Mouse (Mus musculus) lung, embryonic 15.5 days (tissue): ENCODE data around the gene Cycs. TPM values are rescaled to one million over a fixed set of nuclear protein-coding genes. Genes with fewer than 3 reads are reported as not detected.

Experiments used
- ATAC-seq: fragments of 200-750 bp; cut with Nextera tagmentation; 2 replicates; pipeline ENCODE4 v1.8.0; 2017; ENCODE audit warnings: moderate number of reproducible peaks, borderline replicate concordance; ENCODE audit not compliant: low FRiP score, low TSS enrichment; ENCODE audit errors: extremely low read depth
- H3K27ac ChIP-seq: fragments of 300-500 bp; sonication (generic); 2 replicates; pipeline ENCODE4 v1.5.1; 2015; ENCODE audit warnings: moderate library complexity, mild to moderate bottlenecking, inconsistent platforms
- H3K27me3 ChIP-seq: fragments of 300-500 bp; sonication (generic); 2 replicates; pipeline ENCODE4 v1.6.1; 2015; ENCODE audit warnings: inconsistent platforms
- H3K36me3 ChIP-seq: fragments of 300-500 bp; sonication (generic); 2 replicates; pipeline ENCODE4 v1.6.1; 2015; ENCODE audit warnings: inconsistent platforms
- H3K4me1 ChIP-seq: fragments of 300-500 bp; sonication (generic); 2 replicates; pipeline ENCODE4 v1.6.1; 2015; ENCODE audit warnings: inconsistent platforms
- H3K4me2 ChIP-seq: fragments of 300-500 bp; sonication (generic); 2 replicates; pipeline ENCODE4 v1.6.1; 2015; ENCODE audit warnings: inconsistent platforms, mild to moderate bottlenecking, moderate library complexity
- H3K4me3 ChIP-seq: fragments of 300-500 bp; sonication (generic); 2 replicates; pipeline ENCODE4 v1.5.1; 2015; ENCODE audit warnings: mild to moderate bottlenecking, inconsistent platforms
- H3K9ac ChIP-seq: fragments of 300-500 bp; sonication (generic); 2 replicates; pipeline ENCODE4 v1.6.1; 2015; ENCODE audit warnings: inconsistent platforms
- H3K9me3 ChIP-seq: fragments of 300-500 bp; sonication (generic); 2 replicates; pipeline ENCODE4 v1.6.1; 2016; ENCODE audit warnings: inconsistent platforms
- WGBS: fragments of 180-500 bp; shearing (Covaris S2); methylation state at CpG from one replicate; pipeline ENCODE4 v1.1.7; 2015; 5-methylcytosine and 5-hydroxymethylcytosine counted together
- polyA plus RNA-seq: library from polyadenylated mRNA; unstranded; fragments of >200 nt; fragmentation: Nextera tagmentation; extraction: Ambion mirVana; gene quantifications from 2 replicates; pipeline ENCODE4 v1.2.1, GENCODE M21; 2015

The Cycs gene
- polyA plus RNA-seq, 1 experiment from 2014 or later: 55.5 TPM

- Histone ChIP-seq H3K36me3 (no peaks in the 10 kb centered on the region), H3K9ac (no peak overlapping the region), H3K27me3 (no peaks in the 10 kb centered on the region), H3K27ac (no peak overlapping the region), H3K4me3 (no peak overlapping the region), H3K4me2 (no peak overlapping the region), H3K4me1 (no peaks in the 10 kb centered on the region), H3K9me3 (no peaks in the 10 kb centered on the region)
- 89% methylated on average over 1 of the region's 1 CpGs for WGBS
- no peak for ATAC-seq
Measured at GRCm38 (mm10) chr6:50542535-50542934, 23.8 kb downstream of the Cycs start.

- Histone ChIP-seq H3K9ac (no peak overlapping the region), H3K9me3 (no peaks in the 10 kb centered on the region), H3K36me3 (no peaks in the 10 kb centered on the region), H3K4me2 (no peak overlapping the region), H3K4me3 (no peak overlapping the region), H3K27me3 (no peaks in the 10 kb centered on the region), H3K4me1 (no peaks in the 10 kb centered on the region), H3K27ac (no peak overlapping the region)
- ATAC-seq: no peak
- 68% methylated on average over 1 of the region's 1 CpGs for WGBS
Measured at GRCm38 (mm10) chr6:50539641-50540040, 26.7 kb downstream of the Cycs start.

GRCm38 (mm10) chr6:50536461-50536892 is 29.9 kb downstream of the Cycs start:
- Histone ChIP-seq H3K9me3 (no peaks in the 10 kb centered on the region), H3K4me2 (no peak overlapping the region), H3K27ac (no peak overlapping the region), H3K36me3 (no peaks in the 10 kb centered on the region), H3K4me3 (no peak overlapping the region), H3K9ac (no peak overlapping the region), H3K27me3 (no peaks in the 10 kb centered on the region), H3K4me1 (no peaks in the 10 kb centered on the region)
- ATAC-seq: peak; percentile 76; the same call in 1 of the 2 replicates
- WGBS: 11% methylated on average over 7 of the region's 7 CpGs

GRCm38 (mm10) chr6:50535346-50535745 is 31.0 kb downstream of the Cycs start:
- no peak for ATAC-seq
- H3K4me1 ChIP-seq: no peaks in the 10 kb centered on the region

GRCm38 (mm10) chr6:50531920-50532319 is 34.4 kb downstream of the Cycs start:
- Histone ChIP-seq H3K4me3 (no peak overlapping the region), H3K4me2 (no peak overlapping the region), H3K36me3 (no peaks in the 10 kb centered on the region), H3K9me3 (no peaks in the 10 kb centered on the region), H3K4me1 (no peaks in the 10 kb centered on the region), H3K9ac (no peak overlapping the region), H3K27ac (no peak overlapping the region), H3K27me3 (no peaks in the 10 kb centered on the region)
- 73% methylated on average over 8 of the region's 8 CpGs for WGBS
- ATAC-seq: no peak

More at GRCm38 (mm10) chr6:50535346-50535745, 31.0 kb downstream of the Cycs start:
- no peak overlapping the region for H3K27ac ChIP-seq
- 72% methylated on average over 3 of the region's 3 CpGs for WGBS
- H3K36me3 ChIP-seq: no peaks in the 10 kb centered on the region
- no peaks in the 10 kb centered on the region for H3K27me3 ChIP-seq
- no peaks in the 10 kb centered on the region for H3K9me3 ChIP-seq
- no peak overlapping the region for H3K4me3 ChIP-seq
- H3K9ac ChIP-seq: no peak overlapping the region
- H3K4me2 ChIP-seq: no peak overlapping the region

GRCm38 (mm10) chr6:50531003-50531402 is 35.3 kb downstream of the Cycs start:
- no peak overlapping the region for H3K27ac ChIP-seq
- 70% methylated on average over 3 of the region's 3 CpGs for WGBS

GRCm38 (mm10) chr6:50529194-50529593 is 37.1 kb downstream of the Cycs start:
- no peak overlapping the region for H3K4me3 ChIP-seq
- no peak overlapping the region for H3K27ac ChIP-seq
- no peaks in the 10 kb centered on the region for H3K9me3 ChIP-seq
- H3K27me3 ChIP-seq: no peaks in the 10 kb centered on the region
- 77% methylated on average over 11 of the region's 11 CpGs for WGBS
- no peak overlapping the region for H3K4me2 ChIP-seq
- H3K36me3 ChIP-seq: no peaks in the 10 kb centered on the region
- no peak for ATAC-seq
- no peak overlapping the region for H3K9ac ChIP-seq
- no peaks in the 10 kb centered on the region for H3K4me1 ChIP-seq

More at GRCm38 (mm10) chr6:50531003-50531402, 35.3 kb downstream of the Cycs start:
- H3K36me3 ChIP-seq: no peaks in the 10 kb centered on the region
- H3K9me3 ChIP-seq: no peaks in the 10 kb centered on the region
- no peak for ATAC-seq
- H3K9ac ChIP-seq: no peak overlapping the region
- no peak overlapping the region for H3K4me2 ChIP-seq
- H3K4me3 ChIP-seq: no peak overlapping the region
- H3K4me1 ChIP-seq: no peaks in the 10 kb centered on the region
- H3K27me3 ChIP-seq: no peaks in the 10 kb centered on the region

GRCm38 (mm10) chr6:50527416-50527815 is 38.9 kb downstream of the Cycs start:
- Histone ChIP-seq H3K4me3 (no peak overlapping the region), H3K4me1 (no peaks in the 10 kb centered on the region), H3K27ac (no peak overlapping the region), H3K9ac (no peak overlapping the region), H3K27me3 (no peaks in the 10 kb centered on the region), H3K4me2 (no peak overlapping the region), H3K9me3 (no peaks in the 10 kb centered on the region), H3K36me3 (no peaks in the 10 kb centered on the region)
- no peak for ATAC-seq
- 72% methylated on average over 9 of the region's 9 CpGs for WGBS

- Histone ChIP-seq H3K36me3 (no peaks in the 10 kb centered on the region), H3K27ac (no peak overlapping the region), H3K9ac (no peak overlapping the region), H3K9me3 (no peaks in the 10 kb centered on the region), H3K4me1 (no peaks in the 10 kb centered on the region), H3K27me3 (no peaks in the 10 kb centered on the region), H3K4me2 (no peak overlapping the region), H3K4me3 (no peak overlapping the region)
- no peak for ATAC-seq
- WGBS: 26% methylated on average over 7 of the region's 7 CpGs
Measured at GRCm38 (mm10) chr6:50526597-50527024, 39.7 kb downstream of the Cycs start.

- Histone ChIP-seq H3K27me3 (no peaks in the 10 kb centered on the region), H3K27ac (no peak overlapping the region), H3K4me3 (no peak overlapping the region), H3K9me3 (no peaks in the 10 kb centered on the region), H3K9ac (no peak overlapping the region), H3K36me3 (no peaks in the 10 kb centered on the region), H3K4me2 (no peak overlapping the region), H3K4me1 (no peaks in the 10 kb centered on the region)
- no peak for ATAC-seq
- WGBS: 88% methylated on average over 8 of the region's 8 CpGs
Measured at GRCm38 (mm10) chr6:50525846-50526245, 40.5 kb downstream of the Cycs start.

- ATAC-seq: no peak
- Histone ChIP-seq H3K27me3 (no peaks in the 10 kb centered on the region), H3K4me1 (no peaks in the 10 kb centered on the region), H3K9ac (no peak overlapping the region), H3K27ac (no peak overlapping the region), H3K4me2 (no peak overlapping the region), H3K4me3 (no peak overlapping the region), H3K9me3 (no peaks in the 10 kb centered on the region), H3K36me3 (no peaks in the 10 kb centered on the region)
- WGBS: 84% methylated on average over 10 of the region's 10 CpGs
Measured at GRCm38 (mm10) chr6:50524261-50524896, 42.0 kb downstream of the Cycs start.

- Histone ChIP-seq H3K27me3 (no peaks in the 10 kb centered on the region), H3K36me3 (no peaks in the 10 kb centered on the region), H3K4me3 (no peak overlapping the region), H3K9ac (no peak overlapping the region), H3K4me2 (no peak overlapping the region), H3K27ac (no peak overlapping the region), H3K4me1 (no peaks in the 10 kb centered on the region), H3K9me3 (no peaks in the 10 kb centered on the region)
- 89% methylated on average over 7 of the region's 7 CpGs for WGBS
- no peak for ATAC-seq
Measured at GRCm38 (mm10) chr6:50522772-50523171, 43.6 kb downstream of the Cycs start.
